Mouse (Mus musculus): ENCODE measurements around the gene Rhebl1.
A peak's percentile ranks its signal among the peaks of the same experiment; 100 is the strongest.

Gene Rhebl1

GRCm38 (mm10) chr15:98914903-98915302 lies 20.6 kb upstream of the Rhebl1 start:
- DNase-seq (ENCODE audit: low read depth), result no peak

- DNase-seq (ENCODE audit: low read depth), result peak; percentile 62
Measured at GRCm38 (mm10) chr15:98904692-98905091, 10.4 kb upstream of the Rhebl1 start.

DNA sequence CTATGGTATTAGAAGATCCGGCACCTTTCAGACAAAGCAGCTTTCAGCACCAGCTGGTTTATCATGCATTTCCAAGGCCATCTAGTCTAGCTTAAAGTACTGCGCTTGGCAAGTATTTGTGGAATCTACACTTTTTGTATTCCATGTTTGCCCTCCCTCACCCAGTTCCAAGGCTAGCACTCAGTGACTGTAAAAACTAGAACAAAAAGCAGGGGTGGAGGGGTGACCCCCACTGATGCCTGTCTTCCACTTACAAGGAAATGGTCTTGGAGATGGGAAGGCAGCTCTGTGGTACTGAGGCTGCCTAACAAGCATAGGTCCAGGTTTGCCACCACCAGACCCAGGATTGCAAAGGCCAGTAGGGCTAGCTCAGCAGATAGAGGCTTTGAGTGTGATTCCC lies 8.3 kb upstream of the Rhebl1 start:
- no peak for DNase-seq (ENCODE audit: low read depth)

DNA sequence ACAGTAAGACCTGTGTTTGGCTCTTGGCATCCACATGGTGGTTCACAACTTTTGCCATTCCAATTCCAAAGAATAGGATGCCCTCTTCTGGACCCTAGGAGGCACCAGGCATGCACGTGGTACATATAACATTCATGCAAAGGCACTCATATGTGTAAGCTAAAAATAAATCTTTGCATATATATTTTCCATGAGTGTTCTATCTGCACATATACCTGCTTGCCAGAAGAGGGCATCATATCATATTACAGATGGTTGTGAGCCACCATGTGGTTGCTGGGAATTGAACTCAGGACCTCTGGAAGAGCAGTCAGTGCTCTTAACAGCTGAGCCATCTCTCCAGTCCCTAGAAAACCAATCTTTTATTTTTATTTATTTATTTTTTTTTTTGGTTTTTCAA lies 7.2 kb upstream of the Rhebl1 start:
- no peak for DNase-seq (ENCODE audit: low read depth)

DNA sequence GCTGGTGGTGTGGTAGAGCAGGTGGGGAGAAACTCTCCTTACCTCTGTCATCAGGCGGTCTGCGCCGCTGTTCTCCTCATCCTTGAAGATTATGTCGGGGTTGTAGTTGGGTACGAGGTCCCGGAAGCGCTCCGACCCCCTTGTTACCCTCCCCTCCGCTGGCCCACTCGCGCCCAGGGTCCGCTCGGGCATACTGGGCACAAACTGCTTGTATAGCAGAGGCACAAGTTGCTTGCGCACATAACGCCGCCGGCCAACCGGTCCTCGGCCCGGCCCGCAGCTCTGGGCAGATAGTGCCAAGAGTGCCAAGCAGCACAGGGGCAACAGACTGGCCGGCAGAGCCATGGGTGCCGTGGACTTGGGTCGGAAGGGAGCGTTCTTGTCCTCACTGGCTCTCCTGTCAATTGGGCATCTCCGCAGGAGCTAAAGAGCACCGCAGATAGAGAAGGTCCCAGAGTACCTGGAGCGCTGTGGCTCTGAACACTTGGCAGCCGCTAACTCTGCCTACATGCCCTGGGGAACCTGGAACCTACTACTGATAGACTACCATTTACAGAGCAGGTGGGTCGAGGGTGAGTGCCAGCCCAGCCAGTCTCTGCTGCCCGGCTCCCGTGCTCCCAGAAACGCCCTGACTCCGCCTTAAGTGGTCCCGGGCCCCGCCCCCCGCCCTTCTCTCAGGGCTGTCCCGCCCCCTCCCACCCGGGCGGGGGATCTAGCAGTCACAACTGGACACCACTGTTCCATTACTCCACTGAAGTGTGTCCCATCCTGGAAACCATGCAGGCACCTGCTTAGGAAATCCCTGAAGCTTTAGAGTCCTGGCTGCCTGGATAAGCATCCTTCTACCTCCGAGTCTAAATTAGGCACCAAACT lies 3.8 kb upstream of the Rhebl1 start, which contains the start of gene Dhh:
Gene Dhh (minus strand): TSS at position 613 of the 873 bp plus-strand sequence.
- no peak for DNase-seq (ENCODE audit: low read depth)

DNA sequence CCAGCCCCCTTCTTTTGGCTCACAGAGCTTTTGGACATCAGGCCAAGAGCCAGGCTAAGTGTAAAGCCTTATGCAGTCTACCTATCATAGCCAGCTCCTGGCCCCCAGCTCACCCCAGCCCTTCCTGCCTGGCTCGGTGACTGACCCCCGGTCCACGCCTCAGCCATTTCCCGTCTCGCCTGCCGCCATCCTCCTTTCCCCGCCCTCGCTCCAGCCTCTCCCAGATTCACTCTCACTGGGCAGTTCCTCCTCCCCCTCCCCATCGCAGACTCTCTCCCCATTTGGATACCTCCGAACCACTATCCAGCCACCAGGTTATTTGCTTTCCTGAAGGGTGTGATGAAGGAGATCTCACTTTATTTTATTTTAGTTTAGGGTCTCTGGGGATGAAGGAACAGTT lies 3.2 kb upstream of the Rhebl1 start:
- no peak for DNase-seq (ENCODE audit: low read depth)

DNA sequence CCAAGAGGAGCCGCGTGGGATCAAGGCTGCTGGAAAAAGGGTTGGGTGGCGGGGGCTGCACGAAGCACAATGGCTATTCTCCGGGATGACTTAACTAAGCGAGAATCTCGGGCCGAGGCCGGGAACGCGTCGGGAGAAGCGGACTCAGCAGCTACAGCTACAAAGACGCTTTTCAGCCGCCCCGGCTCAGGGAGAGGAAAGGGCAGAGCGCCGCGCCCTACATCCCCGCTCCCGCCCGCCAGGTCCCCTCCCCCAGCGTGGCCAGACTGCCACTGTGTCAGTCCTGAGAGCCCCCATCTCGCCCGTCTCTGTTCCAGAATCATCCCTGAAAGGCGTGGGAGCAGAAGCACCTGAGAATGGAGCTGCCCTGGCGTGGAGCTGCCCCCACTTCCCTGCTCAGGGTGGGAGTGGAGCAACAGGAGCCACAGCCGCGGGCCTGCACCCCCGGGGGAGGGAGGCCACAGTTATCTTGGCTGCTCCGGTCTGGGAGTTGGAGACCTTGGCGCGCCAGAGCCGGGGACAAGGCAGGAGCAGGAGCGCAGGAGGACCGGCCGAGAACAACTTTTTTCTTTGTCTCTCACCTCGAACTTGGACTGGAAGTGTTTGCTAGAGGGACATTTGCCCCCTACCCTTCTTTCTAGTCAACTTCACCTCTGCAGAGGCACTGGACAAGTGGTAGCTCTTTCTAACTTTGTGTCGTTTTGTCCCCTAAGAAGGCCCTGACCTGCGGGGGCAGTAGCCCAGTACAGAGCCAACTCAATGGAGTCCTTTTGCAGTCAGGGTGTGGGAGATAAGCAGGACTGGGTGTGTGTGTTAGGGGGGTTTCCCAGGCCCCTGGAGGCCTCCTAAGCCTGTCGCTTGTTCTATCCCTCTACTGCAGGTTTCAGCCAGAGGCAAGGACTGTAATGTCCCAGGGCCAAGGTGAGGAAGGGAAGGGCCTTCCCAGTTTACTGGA lies 1.6 kb upstream of the Rhebl1 start:
- DNase-seq (ENCODE audit: low read depth), result peak; percentile 54

GRCm38 (mm10) chr15:98894746-98895634 lies 650 bp upstream of the Rhebl1 start:
- DNase-seq (ENCODE audit: low read depth), result no peak

GRCm38 (mm10) chr15:98893036-98893435 lies 1.3 kb downstream of the Rhebl1 start:
- no peak for DNase-seq (ENCODE audit: low read depth)

GRCm38 (mm10) chr15:98891907-98892606 lies 2.3 kb downstream of the Rhebl1 start:
- peak; percentile 86 for DNase-seq (ENCODE audit: low read depth)

DNA sequence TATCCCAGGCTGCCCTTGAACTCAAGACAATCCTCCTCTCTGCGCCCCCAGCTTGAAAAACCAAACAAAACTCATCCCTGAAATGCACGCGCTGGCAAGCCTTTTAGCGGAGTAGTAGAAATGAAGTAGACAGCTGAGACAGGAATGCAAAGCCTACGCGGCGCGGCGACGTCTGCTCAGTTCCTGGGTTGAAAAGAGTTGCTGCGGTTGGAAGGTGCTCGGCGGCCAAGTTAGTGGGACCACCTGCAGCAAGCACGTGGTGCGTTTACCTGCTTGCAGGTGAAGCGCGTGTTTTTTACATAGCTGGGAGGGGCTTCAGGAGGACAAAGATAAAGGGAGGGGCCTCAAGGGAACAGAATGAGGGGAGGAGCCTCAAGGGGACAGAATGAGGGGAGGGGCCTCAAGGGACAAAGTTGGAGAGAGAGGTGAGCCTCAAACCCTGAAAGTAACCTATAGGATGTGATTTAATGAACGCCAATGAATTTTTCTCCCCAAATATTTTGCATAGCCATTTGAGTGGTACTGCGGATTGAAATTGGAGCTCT lies 3.1 kb downstream of the Rhebl1 start:
- no peak for DNase-seq (ENCODE audit: low read depth)

GRCm38 (mm10) chr15:98887526-98887925 lies 6.8 kb downstream of the Rhebl1 start:
- DNase-seq (ENCODE audit: low read depth), result no peak

DNA sequence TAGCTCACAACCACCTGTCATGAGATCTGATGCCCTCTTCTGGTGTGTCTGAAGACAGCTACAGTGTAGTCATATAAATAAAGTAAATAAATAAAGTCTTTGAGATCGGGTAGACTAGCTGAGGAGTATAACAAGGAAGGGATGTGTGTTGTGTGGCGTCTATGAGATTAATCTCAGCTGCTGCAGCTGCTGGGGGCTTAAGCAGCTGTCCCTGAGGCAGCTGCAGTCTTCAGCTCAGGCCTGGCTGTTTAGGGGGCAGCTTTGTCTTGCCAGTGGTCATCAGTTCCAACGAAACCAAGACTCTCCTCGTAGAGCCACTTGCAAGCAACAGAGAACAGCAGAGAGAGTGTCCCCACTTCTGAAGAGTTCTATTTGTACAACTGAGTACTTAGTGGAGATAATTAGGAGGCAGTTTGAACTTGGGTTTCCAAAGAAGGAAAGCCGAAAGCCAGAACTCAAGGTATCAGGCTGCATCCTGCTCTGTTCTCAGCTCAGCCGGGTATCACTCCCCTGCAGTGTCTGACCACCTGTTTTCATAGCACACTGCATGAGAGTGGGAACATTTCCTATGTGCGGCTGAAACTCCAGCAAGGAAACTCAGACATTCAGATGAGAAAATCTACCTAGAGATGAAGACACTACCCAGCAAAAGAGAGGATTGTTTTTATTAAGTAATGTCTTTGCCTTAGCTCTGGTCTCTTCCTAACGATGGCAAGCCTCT lies 7.5 kb downstream of the Rhebl1 start:
- DNase-seq (ENCODE audit: low read depth), result no peak

DNA sequence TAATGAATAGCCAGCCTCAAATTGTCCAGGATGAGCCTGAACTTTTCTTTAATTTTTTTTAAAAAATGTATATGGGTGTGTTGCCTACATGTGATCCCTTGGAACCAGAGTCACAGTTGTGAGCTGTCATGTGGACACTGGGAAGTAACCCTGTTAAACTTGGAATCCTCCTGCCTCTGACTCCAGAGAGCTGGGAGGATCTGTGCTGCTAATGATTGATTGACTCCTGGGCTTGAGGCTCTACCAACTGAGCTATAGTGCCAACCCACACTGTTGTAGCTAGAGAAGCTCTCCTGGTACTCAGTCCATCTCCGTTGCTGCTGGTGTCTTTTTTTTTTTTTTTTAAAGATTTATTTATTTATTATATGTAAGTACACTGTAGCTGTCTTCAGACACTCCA lies 10.2 kb downstream of the Rhebl1 start:
- no peak for DNase-seq (ENCODE audit: low read depth)

GRCm38 (mm10) chr15:98883661-98884060 lies 10.7 kb downstream of the Rhebl1 start:
- no peak for DNase-seq (ENCODE audit: low read depth)

- DNase-seq (ENCODE audit: low read depth), result no peak
Measured at GRCm38 (mm10) chr15:98881656-98882008, 12.7 kb downstream of the Rhebl1 start.

DNA sequence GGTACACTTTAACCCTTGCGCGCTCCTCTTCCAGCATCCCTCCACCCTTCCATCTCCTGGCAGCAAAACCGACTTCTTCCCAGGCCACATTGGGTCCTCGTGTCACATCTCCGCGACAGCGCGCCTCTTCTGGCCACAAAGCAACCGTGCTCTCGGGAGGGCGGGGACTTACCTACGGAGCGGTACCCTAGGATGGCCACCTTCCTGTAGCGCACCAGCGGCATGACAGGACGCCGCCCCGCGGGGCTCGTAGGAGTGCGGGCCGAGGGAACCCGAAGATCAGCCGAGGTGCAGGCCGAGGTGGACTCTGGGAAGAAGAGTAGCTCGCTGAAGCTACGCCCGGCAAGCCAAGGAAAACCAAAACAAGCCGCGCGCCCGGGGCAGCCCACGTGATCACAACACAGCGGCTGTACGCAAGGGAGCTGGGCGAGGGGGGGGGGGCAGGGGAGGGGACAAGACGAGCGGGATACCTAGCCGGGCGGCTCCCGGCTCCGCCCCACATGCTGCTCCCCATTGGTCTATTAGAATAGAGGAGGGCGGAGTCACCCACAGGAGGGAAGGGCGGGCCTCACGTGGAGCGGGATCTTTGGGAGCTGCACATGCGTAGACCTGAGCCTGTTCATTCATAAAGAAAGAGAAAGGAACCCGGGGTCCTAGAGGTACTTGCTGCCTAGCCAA lies 13.2 kb downstream of the Rhebl1 start:
- DNase-seq (ENCODE audit: low read depth), result peak; percentile 96

- DNase-seq (ENCODE audit: low read depth), result peak; percentile 89
Measured at GRCm38 (mm10) chr15:98877331-98877730, 17.0 kb downstream of the Rhebl1 start.
